Mouse (Mus musculus) heart, embryonic 14.5 days (tissue): ENCODE data around the gene Otud4. TPM values are rescaled to one million over a fixed set of nuclear protein-coding genes. Genes with fewer than 3 reads are reported as not detected.

ENCODE experiments used
- ATAC-seq: fragments of 200-750 bp; cut with Nextera tagmentation; 2 replicates; pipeline ENCODE4 v1.8.0; 2017; ENCODE audit warnings: low read depth, moderate TSS enrichment; ENCODE audit not compliant: insufficient number of reproducible peaks, insufficient read depth, low FRiP score
- H3K27ac ChIP-seq, 2 experiments: fragments of 200-500 bp in 1 of 2; fragments of 300-500 bp in 1 of 2; sonication (generic) in 1 of 2; replicated peaks in 1 of 2; 2 replicates each; pipeline ENCODE4 v1.5.1; 2012 to 2014; ENCODE audit warnings: low read depth in 2 of 2, low read length in 2 of 2, control low read depth in 1 of 2, mild to moderate bottlenecking in 1 of 2, mixed read lengths in 1 of 2; ENCODE audit not compliant: control insufficient read depth in 1 of 2, insufficient read depth in 1 of 2
- H3K27me3 ChIP-seq: fragments of 300-500 bp; sonication (generic); 2 replicates; pipeline ENCODE4 v1.6.1; 2014; ENCODE audit warnings: mild to moderate bottlenecking, low read length, control low read depth; ENCODE audit not compliant: control insufficient read depth, insufficient read depth
- H3K36me3 ChIP-seq: fragments of 300-500 bp; sonication (generic); 2 replicates; pipeline ENCODE4 v1.6.1; 2014; ENCODE audit warnings: mild to moderate bottlenecking, control low read depth, low read length, mixed read lengths; ENCODE audit not compliant: control insufficient read depth, insufficient read depth
- H3K4me1 ChIP-seq, 2 experiments: fragments of 200-500 bp in 1 of 2; fragments of 300-500 bp in 1 of 2; sonication (generic) in 1 of 2; 2 replicates each; pipeline ENCODE4 v1.6.1; 2012 to 2014; ENCODE audit warnings: low read length in 2 of 2, control low read depth in 1 of 2, mixed read lengths in 1 of 2; ENCODE audit not compliant: control insufficient read depth in 2 of 2, insufficient read depth in 2 of 2
- H3K4me2 ChIP-seq: fragments of 300-500 bp; sonication (generic); 2 replicates; pipeline ENCODE4 v1.6.1; 2014; ENCODE audit warnings: mild to moderate bottlenecking, low read length
- H3K4me3 ChIP-seq, 2 experiments: fragments of 200-500 bp in 1 of 2; fragments of 300-500 bp in 1 of 2; sonication (generic) in 1 of 2; 2 replicates each; pipeline ENCODE4 v1.5.1; 2012 to 2014; ENCODE audit warnings: low read length in 2 of 2, mild to moderate bottlenecking in 2 of 2, control low read depth in 1 of 2, low read depth in 1 of 2, moderate library complexity in 1 of 2; ENCODE audit not compliant: control insufficient read depth in 1 of 2, insufficient read depth in 1 of 2
- H3K9ac ChIP-seq: fragments of 300-500 bp; sonication (generic); 2 replicates; pipeline ENCODE4 v1.6.1; 2014; ENCODE audit warnings: mild to moderate bottlenecking, low read length
- H3K9me3 ChIP-seq: fragments of 300-500 bp; sonication (generic); 2 replicates; pipeline ENCODE4 v1.6.1; 2016; ENCODE audit warnings: low read length, control low read depth; ENCODE audit not compliant: control insufficient read depth
- WGBS: fragments of 180-500 bp; shearing (Covaris S2); extraction: QIAGEN DNeasy Blood & Tissue Kit; methylation state at CpG from one replicate; pipeline ENCODE4 v1.1.7; 2014; 5-methylcytosine and 5-hydroxymethylcytosine counted together
- polyA plus RNA-seq: library from polyadenylated mRNA; unstranded; fragments of >200 nt; fragmentation: Nextera tagmentation; extraction: Ambion mirVana; gene quantifications from 2 replicates; pipeline ENCODE4 v1.2.1, GENCODE M21; 2014

Otud4 gene
- polyA plus RNA-seq, 1 experiment from 2014 or later: 27.4 TPM

GRCm38 (mm10) chr8:79612298-79612697 is 27.1 kb upstream of the Otud4 start:
- Histone ChIP-seq H3K27ac (peak overlapping the region; percentile 76 to 89), H3K36me3 (no peaks in the 10 kb centered on the region), H3K4me2 (peak overlapping the region; percentile 15; the same call in 1 of the 2 replicates), H3K4me3 (no peak overlapping the region), H3K9ac (no peak overlapping the region; the same call in 1 of the 2 replicates), H3K9me3 (no peaks in the 10 kb centered on the region), H3K4me1 (peaks cover 10 to 28% of the 10 kb centered on the region in 2 experiments), H3K27me3 (no peaks in the 10 kb centered on the region)
- 77% methylated on average over 6 of the region's 6 CpGs for WGBS
- no peak for ATAC-seq

- Histone ChIP-seq H3K4me2 (peak overlapping the region; percentile 15; the same call in 1 of the 2 replicates), H3K36me3 (no peaks in the 10 kb centered on the region), H3K4me3 (no peak overlapping the region), H3K27ac (peak overlapping the region; percentile 84 to 89), H3K27me3 (no peaks in the 10 kb centered on the region), H3K9me3 (no peaks in the 10 kb centered on the region), H3K9ac (no peak overlapping the region; the same call in 1 of the 2 replicates), H3K4me1 (peaks cover 10 to 28% of the 10 kb centered on the region in 2 experiments)
- 3% methylated on average over 5 of the region's 5 CpGs for WGBS
- ATAC-seq: peak; percentile 75
Observed at GRCm38 (mm10) chr8:79612965-79613364, 26.5 kb upstream of the Otud4 start.

- no peak overlapping the region for H3K9ac ChIP-seq
- WGBS: 67% methylated on average over 6 of the region's 6 CpGs
- no peaks in the 10 kb centered on the region for H3K27me3 ChIP-seq
- H3K9me3 ChIP-seq: no peaks in the 10 kb centered on the region
- no peak overlapping the region for H3K4me2 ChIP-seq
- H3K27ac ChIP-seq: no peak overlapping the region
- no peak for ATAC-seq
- H3K36me3 ChIP-seq: no peaks in the 10 kb centered on the region
- no peak overlapping the region for H3K4me3 ChIP-seq
- peaks cover 22 to 42% of the 10 kb centered on the region in 2 experiments for H3K4me1 ChIP-seq
Observed at GRCm38 (mm10) chr8:79615741-79616350, 23.6 kb upstream of the Otud4 start.

GRCm38 (mm10) chr8:79618906-79619305 is 20.5 kb upstream of the Otud4 start:
- H3K36me3 ChIP-seq: no peaks in the 10 kb centered on the region
- H3K9ac ChIP-seq: peak overlapping the region; percentile 31; the same call in 1 of the 2 replicates
- ATAC-seq: no peak
- H3K4me2 ChIP-seq: no peak overlapping the region
- WGBS: 30% methylated on average over 5 of the region's 5 CpGs
- peak overlapping the region; percentile 28 to 89 for H3K27ac ChIP-seq
- no peaks in the 10 kb centered on the region for H3K27me3 ChIP-seq
- H3K9me3 ChIP-seq: no peaks in the 10 kb centered on the region
- peaks cover 19 to 34% of the 10 kb centered on the region in 2 experiments for H3K4me1 ChIP-seq
- H3K4me3 ChIP-seq: no peak overlapping the region

- H3K4me2 ChIP-seq: peak overlapping the region; percentile 39
- peak overlapping the region; percentile 68 to 89; a peak in 3 of 4 replicates for H3K27ac ChIP-seq
- H3K9me3 ChIP-seq: no peaks in the 10 kb centered on the region
- ATAC-seq: no peak
- H3K4me1 ChIP-seq: peaks cover 19 to 34% of the 10 kb centered on the region in 2 experiments
- no peak overlapping the region for H3K4me3 ChIP-seq
- H3K36me3 ChIP-seq: no peaks in the 10 kb centered on the region
- no peaks in the 10 kb centered on the region for H3K27me3 ChIP-seq
- WGBS: 48% methylated on average over 2 of the region's 2 CpGs
- 0 out of 2 replicates have a peak overlapping the region, but pooled peaks have one; percentile 47 for H3K9ac ChIP-seq
Observed at GRCm38 (mm10) chr8:79619353-79619752, 20.1 kb upstream of the Otud4 start.

GRCm38 (mm10) chr8:79620000-79620399 is 19.4 kb upstream of the Otud4 start:
- WGBS: 2% methylated on average over 3 of the region's 3 CpGs
- Histone ChIP-seq H3K27me3 (no peaks in the 10 kb centered on the region), H3K4me2 (peak overlapping the region; percentile 39), H3K27ac (peak overlapping the region; percentile 89 to 91), H3K4me1 (peaks cover 19 to 34% of the 10 kb centered on the region in 2 experiments), H3K9ac (peak overlapping the region; percentile 47), H3K9me3 (no peaks in the 10 kb centered on the region), H3K4me3 (no peak overlapping the region), H3K36me3 (no peaks in the 10 kb centered on the region)
- peak; percentile 93 for ATAC-seq

GRCm38 (mm10) chr8:79620489-79621276 is 18.7 kb upstream of the Otud4 start:
- H3K9me3 ChIP-seq: no peaks in the 10 kb centered on the region
- ATAC-seq: peak; percentile 57; the same call in 1 of the 2 replicates
- no peak overlapping the region for H3K4me3 ChIP-seq
- H3K36me3 ChIP-seq: no peaks in the 10 kb centered on the region
- 28% methylated on average over 9 of the region's 9 CpGs for WGBS
- H3K27ac ChIP-seq: peak overlapping the region; percentile 89 to 91
- H3K27me3 ChIP-seq: no peaks in the 10 kb centered on the region
- peaks cover 19 to 34% of the 10 kb centered on the region in 2 experiments for H3K4me1 ChIP-seq
- H3K9ac ChIP-seq: peak overlapping the region; percentile 47
- H3K4me2 ChIP-seq: peak overlapping the region; percentile 39
